Mouse (Mus musculus): ENCODE results near the gene Syn3.

The Syn3 gene

DNA sequence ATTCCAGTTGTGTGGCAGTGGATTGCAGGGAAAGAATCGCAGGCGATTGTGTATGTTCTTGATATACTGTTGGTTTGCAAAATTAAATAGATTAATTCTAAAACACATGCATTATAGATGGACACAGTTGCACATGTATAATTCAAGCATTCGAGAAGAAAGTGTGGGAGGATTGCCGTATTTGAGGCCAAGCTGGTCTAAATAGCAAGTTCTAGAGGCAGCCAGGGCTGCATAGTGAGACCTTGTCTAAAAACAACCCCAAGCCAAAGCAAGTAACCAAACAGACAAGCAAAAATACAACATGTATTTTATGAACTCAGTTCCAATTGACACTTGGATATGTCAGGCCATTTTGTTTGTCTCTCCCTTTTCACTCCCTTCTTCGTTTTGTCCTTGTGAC lies 223.1 kb downstream of the Syn3 start:
- DNase-seq (ENCODE audit: low spot score) = no peak

- no peak for DNase-seq (ENCODE audit: low spot score)
These were observed 225.1 kb downstream of the Syn3 start for GRCm38 (mm10) chr10:86273410-86274191.

GRCm38 (mm10) chr10:86272826-86273225 lies 225.9 kb downstream of the Syn3 start:
- no peak for DNase-seq (ENCODE audit: low spot score)

GRCm38 (mm10) chr10:86270254-86270653 lies 228.4 kb downstream of the Syn3 start:
- no peak for DNase-seq (ENCODE audit: low spot score)

DNA sequence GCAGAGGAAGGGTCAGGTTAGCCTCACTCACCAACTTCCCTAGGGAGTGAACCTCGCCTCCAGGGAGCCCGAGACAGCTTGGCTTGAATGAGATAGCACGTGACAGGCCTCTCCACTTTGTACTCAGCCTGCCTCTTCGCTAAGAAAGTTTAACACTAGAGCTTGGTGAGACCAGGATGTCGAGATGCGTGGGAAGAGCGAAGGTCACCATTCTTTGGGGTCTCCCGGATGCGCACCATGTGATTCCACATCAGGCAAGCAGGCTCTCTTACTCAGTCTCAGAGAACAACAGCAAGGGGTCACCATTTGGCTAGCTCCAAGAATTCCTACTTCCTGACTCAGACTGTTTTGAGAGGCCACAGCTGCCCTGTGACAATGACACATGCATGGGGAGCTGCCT lies 234.1 kb downstream of the Syn3 start:
- DNase-seq (ENCODE audit: low spot score) = no peak

- no peak for DNase-seq (ENCODE audit: low spot score)
These were observed 237.0 kb downstream of the Syn3 start for GRCm38 (mm10) chr10:86261725-86262124.

DNA sequence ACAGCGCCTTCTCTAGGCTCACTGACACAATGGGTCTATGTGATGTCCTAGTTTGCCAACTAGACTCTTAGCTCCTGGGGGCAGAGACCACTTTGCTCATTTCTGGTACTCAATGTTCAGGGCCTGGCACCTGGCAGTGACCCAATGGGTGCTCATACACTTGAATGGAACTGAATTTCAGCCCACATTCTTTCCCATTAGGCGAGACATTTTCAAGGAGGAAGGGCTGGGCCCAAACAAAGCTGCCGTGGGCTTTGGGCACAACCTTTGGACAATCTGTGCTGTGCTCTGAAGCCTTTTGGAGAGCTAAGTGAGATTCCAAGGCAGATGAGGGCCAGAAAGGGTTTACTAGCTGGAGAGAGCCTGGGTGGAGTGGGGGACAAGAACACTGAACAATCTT lies 239.7 kb downstream of the Syn3 start:
- DNase-seq (ENCODE audit: low spot score) = no peak

DNA sequence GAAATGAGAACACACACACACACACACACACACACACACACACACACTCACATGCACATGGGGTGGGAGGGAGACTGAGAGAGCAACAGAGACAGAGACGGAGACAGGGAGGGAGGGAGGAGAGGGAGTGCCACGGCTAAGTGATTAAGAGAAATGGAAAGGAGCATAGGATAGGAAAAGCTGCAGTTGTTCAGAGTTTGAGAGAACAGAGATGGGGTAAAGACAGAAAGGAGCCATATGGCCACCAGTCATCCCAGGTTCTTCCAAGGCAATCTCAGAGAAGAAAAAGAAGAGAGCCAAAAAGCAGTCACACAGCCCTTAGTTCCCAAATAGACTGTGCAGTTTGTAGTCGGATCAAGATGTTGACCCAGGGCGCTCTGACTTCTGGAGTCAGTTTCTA lies 240.7 kb downstream of the Syn3 start:
- no peak for DNase-seq (ENCODE audit: low spot score)

DNA sequence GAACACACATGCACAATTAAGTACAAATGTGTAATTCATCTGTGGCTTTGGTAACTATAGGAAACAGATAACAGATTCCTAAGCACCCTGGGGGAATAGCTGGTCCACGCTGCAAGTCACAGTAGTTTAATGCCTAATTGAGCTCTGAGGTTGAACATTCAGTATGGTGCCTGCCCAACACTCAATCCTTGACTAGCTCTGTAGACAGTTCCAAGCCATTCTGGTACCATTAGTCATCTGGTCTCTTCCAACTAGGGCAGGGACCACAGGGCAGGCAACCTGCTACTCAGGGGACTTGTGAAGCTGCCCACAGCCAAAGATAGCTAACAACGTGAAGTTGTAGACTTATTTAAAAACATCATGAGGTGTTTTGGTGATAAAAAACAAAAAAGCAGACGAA lies 241.7 kb downstream of the Syn3 start:
- no peak for DNase-seq (ENCODE audit: low spot score)

GRCm38 (mm10) chr10:86256221-86256620 lies 242.5 kb downstream of the Syn3 start:
- no peak for DNase-seq (ENCODE audit: low spot score)

- DNase-seq (ENCODE audit: low spot score) = no peak
These were observed 248.4 kb downstream of the Syn3 start for GRCm38 (mm10) chr10:86250149-86250922.

GRCm38 (mm10) chr10:86249283-86249682 lies 249.4 kb downstream of the Syn3 start:
- DNase-seq (ENCODE audit: low spot score) = no peak

- DNase-seq (ENCODE audit: low spot score) = no peak
These were observed 249.9 kb downstream of the Syn3 start for GRCm38 (mm10) chr10:86248807-86249206.

DNA sequence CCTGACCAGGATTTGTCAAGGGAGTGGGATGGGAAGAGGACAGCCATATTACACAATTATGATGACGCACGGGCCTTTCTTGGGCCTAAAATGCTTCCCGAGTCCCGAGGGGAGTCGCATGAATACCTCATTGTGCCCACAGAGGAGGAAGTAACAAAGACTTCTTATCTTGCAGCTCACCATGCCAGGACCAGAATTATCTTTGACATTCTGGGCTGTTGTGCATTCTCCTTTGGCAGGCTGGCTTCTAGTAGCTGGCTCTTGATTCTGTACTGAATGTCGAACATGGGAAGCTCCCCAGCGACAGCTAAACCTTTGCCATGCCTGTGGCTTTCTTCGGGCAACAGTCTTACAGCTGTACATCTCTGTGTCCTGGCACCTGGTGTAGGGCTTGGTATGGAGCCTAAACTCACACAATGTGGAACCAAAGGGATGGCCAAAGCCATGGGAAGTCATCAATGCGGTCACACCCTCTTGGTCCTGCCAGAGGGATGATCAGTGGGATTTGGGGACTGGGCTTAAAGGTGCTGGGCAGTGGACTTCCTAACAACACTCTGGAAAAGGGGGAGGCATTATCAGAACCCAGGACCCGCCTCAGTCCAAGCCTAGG lies 250.5 kb downstream of the Syn3 start:
- DNase-seq (ENCODE audit: low spot score) = no peak

DNA sequence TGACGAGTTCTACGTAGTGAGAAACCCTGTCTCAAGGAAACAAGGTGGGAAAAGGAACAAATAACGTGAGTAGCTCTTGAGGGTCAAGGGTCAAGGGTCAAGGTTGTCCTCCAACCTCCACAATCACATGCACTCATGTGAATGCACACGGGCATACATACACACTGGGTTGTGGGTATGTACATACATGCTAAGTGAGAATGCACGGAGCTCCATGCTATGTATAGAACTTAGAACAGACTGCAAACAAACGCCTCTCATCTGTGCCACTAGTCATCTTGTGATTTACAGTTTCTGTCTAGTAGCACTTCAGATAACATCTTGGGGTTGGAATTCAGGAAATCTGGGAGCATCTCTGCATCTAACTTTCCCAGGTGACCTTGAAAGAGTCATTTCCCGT lies 253.3 kb downstream of the Syn3 start:
- DNase-seq (ENCODE audit: low spot score) = no peak

- DNase-seq (ENCODE audit: low spot score) = no peak
These were observed 255.2 kb downstream of the Syn3 start for GRCm38 (mm10) chr10:86243525-86243924.

GRCm38 (mm10) chr10:86242721-86243120 lies 256.0 kb downstream of the Syn3 start:
- no peak for DNase-seq (ENCODE audit: low spot score)

- no peak for DNase-seq (ENCODE audit: low spot score)
These were observed 268.7 kb downstream of the Syn3 start for GRCm38 (mm10) chr10:86230006-86230405.

DNA sequence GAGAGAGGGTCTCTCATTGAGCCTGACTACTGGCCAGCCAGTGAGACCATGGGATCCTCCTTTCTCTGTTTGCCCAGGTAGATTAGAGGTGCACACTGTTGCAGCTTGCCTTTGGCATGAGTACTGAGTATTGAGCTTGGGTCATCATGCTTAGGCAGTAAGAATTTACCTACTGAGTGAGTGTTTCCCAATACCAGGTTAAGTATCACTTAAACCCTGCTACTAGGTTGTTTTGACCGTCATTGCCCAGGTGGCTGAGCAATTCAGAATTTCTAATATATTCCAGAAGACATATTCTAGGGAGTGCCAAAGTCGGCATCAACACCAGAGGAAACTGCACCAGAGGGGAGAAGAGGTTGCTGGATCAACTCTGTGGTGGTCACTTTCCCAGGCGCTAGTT lies 273.2 kb downstream of the Syn3 start:
- DNase-seq (ENCODE audit: low spot score) = no peak

GRCm38 (mm10) chr10:86218984-86219383 lies 279.7 kb downstream of the Syn3 start:
- no peak for DNase-seq (ENCODE audit: low spot score)

DNA sequence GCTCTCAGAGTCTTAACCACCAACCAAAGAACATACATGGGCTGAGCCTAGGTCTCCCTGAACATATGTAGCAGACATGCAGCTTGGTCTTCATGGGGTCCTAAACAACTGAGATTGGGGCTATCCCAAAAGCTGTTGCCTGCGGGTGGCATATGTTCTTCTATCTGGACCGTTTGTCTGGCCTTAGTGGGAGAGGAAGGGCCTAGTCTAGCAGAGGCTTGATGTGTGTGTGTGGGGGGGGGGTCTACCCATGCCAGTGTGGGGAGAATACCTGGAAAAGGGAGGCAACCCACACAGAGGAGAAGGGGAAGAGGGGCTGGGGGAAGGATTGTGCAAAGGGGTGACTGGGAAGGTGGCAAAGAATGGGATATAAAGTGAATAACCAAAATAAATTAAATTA lies 281.9 kb downstream of the Syn3 start:
- no peak for DNase-seq (ENCODE audit: low spot score)

DNA sequence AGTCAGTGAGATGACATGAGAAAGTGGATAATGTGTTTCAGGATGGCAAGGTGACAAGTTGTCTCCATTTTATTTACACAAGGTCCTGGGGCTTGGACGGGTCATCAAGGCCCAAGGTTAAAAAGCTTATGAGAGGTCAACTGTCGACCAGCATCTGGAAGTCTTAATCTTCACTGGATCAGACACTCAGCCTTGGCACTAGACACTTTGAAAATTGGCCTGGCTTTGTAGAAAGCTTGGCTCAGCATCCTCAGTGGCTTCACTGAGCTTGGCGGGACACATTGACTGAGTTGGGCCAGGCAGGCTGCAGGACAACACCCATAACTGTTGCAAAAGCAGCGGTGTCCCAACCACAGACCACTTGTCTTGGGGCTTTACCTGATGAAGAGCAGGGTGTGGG lies 286.6 kb downstream of the Syn3 start:
- no peak for DNase-seq (ENCODE audit: low spot score)

GRCm38 (mm10) chr10:86203915-86204314 lies 294.8 kb downstream of the Syn3 start:
- DNase-seq (ENCODE audit: low spot score) = no peak

Data from urinary bladder, postnatal 10 days (tissue).